Mouse (Mus musculus): ENCODE results near the gene 1700020D05Rik. TPM values are rescaled to one million over a fixed set of nuclear protein-coding genes. Genes with fewer than 3 reads are reported as not detected.

The 1700020D05Rik gene
- polyA plus RNA-seq (2012) = 0.10 and 0.18 TPM in 2 replicates

GRCm38 (mm10) chr19:5503687-5504086, at the start of gene 1700020D05Rik:
Gene 1700020D05Rik (minus strand): TSS chr19:5503787.
- H3K36me3 ChIP-seq (ENCODE audit: control insufficient read depth) = peaks cover 33% of the 10 kb centered on the region
- peaks cover 13% of the 10 kb centered on the region for H3K4me1 ChIP-seq (ENCODE audit: control insufficient read depth)
- TF ChIP-seq GATA1 (IDR thresholded peaks at IDR 0.05; ENCODE audit: low read length) (no peak), TAL1 (IDR thresholded peaks at IDR 0.05; ENCODE audit: low read length) (no peak)
- no peak within 1 kb of the TSS for H3K4me3 ChIP-seq (replicated peaks)
- no peaks in the 10 kb centered on the region for H3K27me3 ChIP-seq (ENCODE audit: control insufficient read depth)
- 0 out of 2 replicates have a peak, but pooled peaks cover 4% of the 10 kb centered on the region for H3K9me3 ChIP-seq (ENCODE audit: control insufficient read depth, low read length)

DNA sequence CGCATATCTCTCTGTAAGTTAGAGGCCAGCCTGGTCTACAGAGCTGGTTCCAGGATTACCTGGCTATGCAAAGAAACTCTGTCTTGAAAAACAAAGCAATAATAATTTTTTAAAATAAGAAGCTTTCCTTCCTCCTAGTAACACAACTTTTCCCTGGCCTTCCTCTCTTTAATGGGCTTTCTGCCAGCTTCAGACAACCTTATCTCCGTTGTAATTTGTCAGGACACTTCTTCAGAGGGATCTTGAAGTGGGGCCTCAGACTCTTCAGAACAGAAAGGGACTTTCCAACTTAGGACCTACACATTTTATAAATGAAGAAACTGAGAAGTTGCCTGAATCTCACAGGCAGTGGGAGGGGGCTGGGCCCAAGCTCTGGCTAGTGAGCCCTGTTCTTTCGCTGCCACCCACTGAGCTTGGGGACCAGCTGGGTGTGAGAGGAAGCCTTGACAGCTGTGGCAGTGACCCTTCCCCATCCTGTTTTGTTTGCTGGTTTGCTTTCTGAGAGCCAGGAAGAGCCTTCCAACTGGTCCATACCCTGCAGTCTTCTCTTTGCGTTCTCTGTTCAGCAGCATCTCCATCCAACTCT, 44.0 kb upstream of the 1700020D05Rik start:
- no peak for TF ChIP-seq GATA1 (IDR thresholded peaks at IDR 0.05; ENCODE audit: low read length)
- TF ChIP-seq TAL1 (IDR thresholded peaks at IDR 0.05; ENCODE audit: low read length) = no peak
- peaks cover 4% of the 10 kb centered on the region; the same call in 1 of the 2 replicates for H3K27me3 ChIP-seq (ENCODE audit: control insufficient read depth)
- H3K36me3 ChIP-seq (ENCODE audit: control insufficient read depth) = no peaks in the 10 kb centered on the region
- no peak overlapping the region for H3K4me3 ChIP-seq (replicated peaks)
- H3K4me1 ChIP-seq (ENCODE audit: control insufficient read depth) = no peaks in the 10 kb centered on the region
- no peaks in the 10 kb centered on the region for H3K9me3 ChIP-seq (ENCODE audit: control insufficient read depth, low read length)

DNA sequence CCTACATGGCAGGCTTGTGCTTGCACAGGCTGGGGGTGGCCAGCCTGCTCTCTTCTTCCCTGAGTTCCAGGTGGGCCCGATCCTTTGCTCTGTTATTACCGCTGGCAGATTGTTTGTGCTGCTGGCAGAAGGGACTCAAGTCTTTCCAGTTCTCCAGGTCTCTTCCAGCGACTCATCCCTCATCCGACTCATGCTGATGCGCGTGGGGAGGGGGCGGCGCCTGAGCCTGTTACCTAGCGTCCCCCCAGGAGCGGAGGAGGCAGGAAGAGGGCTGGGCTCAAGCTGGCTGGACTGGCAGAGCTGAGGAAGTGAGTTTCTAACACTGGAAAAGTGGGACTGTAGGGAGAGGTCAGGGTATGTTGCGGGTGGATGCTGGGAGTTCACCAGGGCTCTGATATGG, 40.4 kb upstream of the 1700020D05Rik start:
- H3K4me3 ChIP-seq (replicated peaks) = no peak overlapping the region
- H3K36me3 ChIP-seq (ENCODE audit: control insufficient read depth) = no peaks in the 10 kb centered on the region
- no peaks in the 10 kb centered on the region for H3K4me1 ChIP-seq (ENCODE audit: control insufficient read depth)
- H3K27me3 ChIP-seq (ENCODE audit: control insufficient read depth) = no peaks in the 10 kb centered on the region
- H3K9me3 ChIP-seq (ENCODE audit: control insufficient read depth, low read length) = no peaks in the 10 kb centered on the region
- TF ChIP-seq TAL1 (IDR thresholded peaks at IDR 0.05; ENCODE audit: low read length) = no peak
- TF ChIP-seq GATA1 (IDR thresholded peaks at IDR 0.05; ENCODE audit: low read length) = no peak

- H3K9me3 ChIP-seq (ENCODE audit: control insufficient read depth, low read length) = no peaks in the 10 kb centered on the region
- no peaks in the 10 kb centered on the region for H3K36me3 ChIP-seq (ENCODE audit: control insufficient read depth)
- H3K4me3 ChIP-seq (replicated peaks) = no peak overlapping the region
- no peak for TF ChIP-seq GATA1 (IDR thresholded peaks at IDR 0.05; ENCODE audit: low read length)
- TF ChIP-seq TAL1 (IDR thresholded peaks at IDR 0.05; ENCODE audit: low read length) = no peak
- H3K4me1 ChIP-seq (ENCODE audit: control insufficient read depth) = no peaks in the 10 kb centered on the region
- H3K27me3 ChIP-seq (ENCODE audit: control insufficient read depth) = no peaks in the 10 kb centered on the region
These were observed 39.8 kb upstream of the 1700020D05Rik start for GRCm38 (mm10) chr19:5543362-5543761.

GRCm38 (mm10) chr19:5538786-5539185, 35.2 kb upstream of the 1700020D05Rik start:
- peaks cover 4% of the 10 kb centered on the region for H3K27me3 ChIP-seq (ENCODE audit: control insufficient read depth)
- no peak overlapping the region for H3K4me3 ChIP-seq (replicated peaks)
- no peak for TF ChIP-seq GATA1 (IDR thresholded peaks at IDR 0.05; ENCODE audit: low read length)
- TF ChIP-seq TAL1 (IDR thresholded peaks at IDR 0.05; ENCODE audit: low read length) = no peak
- H3K4me1 ChIP-seq (ENCODE audit: control insufficient read depth) = no peaks in the 10 kb centered on the region
- no peaks in the 10 kb centered on the region for H3K36me3 ChIP-seq (ENCODE audit: control insufficient read depth)
- H3K9me3 ChIP-seq (ENCODE audit: control insufficient read depth, low read length) = no peaks in the 10 kb centered on the region

GRCm38 (mm10) chr19:5532520-5532919, 28.9 kb upstream of the 1700020D05Rik start:
- peaks cover 7% of the 10 kb centered on the region for H3K4me1 ChIP-seq (ENCODE audit: control insufficient read depth)
- TF ChIP-seq TAL1 (IDR thresholded peaks at IDR 0.05; ENCODE audit: low read length) (no peak), GATA1 (IDR thresholded peaks at IDR 0.05; ENCODE audit: low read length) (no peak)

GRCm38 (mm10) chr19:5530138-5530524, 26.5 kb upstream of the 1700020D05Rik start:
- no peaks in the 10 kb centered on the region for H3K27me3 ChIP-seq (ENCODE audit: control insufficient read depth)
- H3K9me3 ChIP-seq (ENCODE audit: control insufficient read depth, low read length) = no peaks in the 10 kb centered on the region
- TF ChIP-seq GATA1 (IDR thresholded peaks at IDR 0.05; ENCODE audit: low read length) (no peak), TAL1 (IDR thresholded peaks at IDR 0.05; ENCODE audit: low read length) (no peak)
- H3K36me3 ChIP-seq (ENCODE audit: control insufficient read depth) = no peaks in the 10 kb centered on the region
- peaks cover 7% of the 10 kb centered on the region for H3K4me1 ChIP-seq (ENCODE audit: control insufficient read depth)
- no peak overlapping the region for H3K4me3 ChIP-seq (replicated peaks)

More at GRCm38 (mm10) chr19:5532520-5532919, 28.9 kb upstream of the 1700020D05Rik start:
- Histone ChIP-seq H3K27me3 (ENCODE audit: control insufficient read depth) (peaks cover 4% of the 10 kb centered on the region), H3K36me3 (ENCODE audit: control insufficient read depth) (no peaks in the 10 kb centered on the region), H3K9me3 (ENCODE audit: control insufficient read depth, low read length) (no peaks in the 10 kb centered on the region), H3K4me3 (replicated peaks) (no peak overlapping the region)

DNA sequence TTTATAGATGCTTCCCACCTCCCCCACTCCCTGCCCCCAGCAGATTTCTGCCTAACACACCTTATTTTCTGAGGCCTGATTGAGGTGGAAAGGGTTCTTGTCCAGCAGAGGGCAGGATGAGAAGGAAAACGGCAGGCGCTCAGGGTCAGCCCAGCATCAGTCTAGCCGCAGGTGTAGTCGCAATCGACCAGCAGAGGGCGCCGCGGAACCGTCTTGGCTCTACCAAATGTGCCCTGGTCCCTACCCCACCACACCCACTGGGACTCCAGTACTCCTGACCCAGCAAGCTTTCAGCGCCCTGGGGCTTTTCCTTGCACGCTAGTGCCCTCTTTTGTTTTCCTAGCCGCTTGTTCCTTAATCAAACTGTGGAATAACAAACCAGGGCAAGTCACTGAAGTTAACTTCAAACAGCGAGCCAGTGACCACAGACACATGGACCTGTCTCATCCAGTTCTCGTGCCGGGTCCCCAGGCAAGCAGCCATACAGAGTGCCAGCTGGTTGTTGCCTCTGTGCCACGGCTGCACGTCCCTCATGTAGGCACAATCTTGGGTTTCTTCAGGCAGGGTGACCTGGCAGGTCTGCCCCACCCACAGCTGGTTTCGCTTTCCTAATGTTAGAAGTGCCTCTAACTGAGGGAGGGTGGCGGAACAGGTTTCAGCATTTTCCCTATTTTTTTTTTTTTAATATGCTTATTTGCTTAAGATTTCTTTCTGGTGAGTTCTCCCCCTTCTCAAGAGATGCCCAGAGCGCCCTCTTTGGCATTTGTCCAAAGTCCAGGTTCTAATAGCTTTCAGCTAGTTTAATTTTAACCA, 25.9 kb upstream of the 1700020D05Rik start:
- H3K4me3 ChIP-seq (replicated peaks) = no peak overlapping the region

GRCm38 (mm10) chr19:5525204-5525603, 21.6 kb upstream of the 1700020D05Rik start:
- no peaks in the 10 kb centered on the region for H3K36me3 ChIP-seq (ENCODE audit: control insufficient read depth)
- TF ChIP-seq GATA1 (IDR thresholded peaks at IDR 0.05; ENCODE audit: low read length) = no peak
- no peak for TF ChIP-seq TAL1 (IDR thresholded peaks at IDR 0.05; ENCODE audit: low read length)
- no peaks in the 10 kb centered on the region for H3K9me3 ChIP-seq (ENCODE audit: control insufficient read depth, low read length)
- no peaks in the 10 kb centered on the region for H3K27me3 ChIP-seq (ENCODE audit: control insufficient read depth)
- peaks cover 7% of the 10 kb centered on the region for H3K4me1 ChIP-seq (ENCODE audit: control insufficient read depth)
- H3K4me3 ChIP-seq (replicated peaks) = no peak overlapping the region

More for the DNA sequence above, 25.9 kb upstream of the 1700020D05Rik start:
- H3K36me3 ChIP-seq (ENCODE audit: control insufficient read depth) = no peaks in the 10 kb centered on the region
- H3K9me3 ChIP-seq (ENCODE audit: control insufficient read depth, low read length) = no peaks in the 10 kb centered on the region
- H3K27me3 ChIP-seq (ENCODE audit: control insufficient read depth) = no peaks in the 10 kb centered on the region
- TF ChIP-seq TAL1 (IDR thresholded peaks at IDR 0.05; ENCODE audit: low read length) = no peak
- H3K4me1 ChIP-seq (ENCODE audit: control insufficient read depth) = peaks cover 7% of the 10 kb centered on the region
